Mouse (Mus musculus) CH12.LX (cell line): Measurements from ENCODE around the gene Anxa8.

Experiments used
- BHLHE40 ChIP-seq: IDR thresholded peaks from 2 replicates; pipeline ENCODE4 v1.6.1; 2011; ENCODE audit warnings: mild to moderate bottlenecking, low read depth, low read length, improper control_type of control experiment
- ELF1 ChIP-seq: IDR thresholded peaks from 2 replicates; pipeline ENCODE4 v1.6.1; 2014; ENCODE audit warnings: low read depth, mild to moderate bottlenecking, inconsistent platforms, low read length, improper control_type of control experiment
- KAT2A ChIP-seq: IDR thresholded peaks from 2 replicates; pipeline ENCODE4 v1.6.1; 2012; ENCODE audit warnings: low read length, improper control_type of control experiment, inconsistent platforms; ENCODE audit not compliant: insufficient replicate concordance
- MEF2A ChIP-seq: IDR thresholded peaks from 2 replicates; pipeline ENCODE4 v1.6.1; 2014; ENCODE audit warnings: low read depth, mild to moderate bottlenecking, inconsistent platforms, low read length, improper control_type of control experiment, borderline replicate concordance
- SMC3 ChIP-seq: IDR thresholded peaks from 2 replicates; pipeline ENCODE4 v1.6.1; 2011; ENCODE audit warnings: low read depth, low read length, improper control_type of control experiment
- TBP ChIP-seq: conservative IDR thresholded peaks from 2 replicates; pipeline ENCODE4 v1.6.1; 2011; ENCODE audit warnings: low read depth, low read length, improper control_type of control experiment
- UBTF ChIP-seq: IDR thresholded peaks from 2 replicates; pipeline ENCODE4 v1.6.1; 2012; ENCODE audit warnings: low read depth, mild to moderate bottlenecking, inconsistent platforms, low read length, improper control_type of control experiment, moderate library complexity
- ZMIZ1 ChIP-seq: IDR thresholded peaks from 2 replicates; pipeline ENCODE4 v1.6.1; 2012; ENCODE audit warnings: low read depth, mild to moderate bottlenecking, inconsistent platforms, low read length, improper control_type of control experiment
- ZNF384 ChIP-seq: IDR thresholded peaks from 2 replicates; pipeline ENCODE4 v1.6.1; 2012; ENCODE audit warnings: low read depth, low read length, improper control_type of control experiment, inconsistent platforms

- TF ChIP-seq MEF2A (no peak), ELF1 (no peak), BHLHE40 (no peak), TBP (no peak), SMC3 (no peak), ZMIZ1 (no peak), UBTF (no peak), ZNF384 (no peak), KAT2A (no peak)
These were observed 35.9 kb downstream of the Anxa8 start for GRCm38 (mm10) chr14:34121691-34122090.
